ENCODE assay signal across 13 mouse cellular contexts in genomic region chr3:109600699-109601451, GRCm38 (mm10).
"Had no signal": no experiment of that assay in that cellular context is flagged by ENCODE, and none has a peak within 500 bp of the region (broad histone marks: within the 10 kb centered on the region; RNA-seq: fewer than 3 reads in every experiment).

No protein-coding gene starts in this region.

- DNase-seq: liver, postnatal 0 days; lung, embryonic 14.5 days; lung, postnatal 10 days; lung, postnatal 4 days; right cerebral cortex, postnatal 14 days; thymus, adult 18-20 months; thymus, postnatal 14 days; thymus, postnatal 36 days had no signal

- H3K9me3 ChIP-seq: liver, embryonic 15.5 days; midbrain, embryonic 10.5 days; midbrain, embryonic 12.5 days; midbrain, embryonic 15.5 days; neural tube, embryonic 12.5 days had no signal

- H3K4me3 ChIP-seq: liver, embryonic 15.5 days; midbrain, embryonic 10.5 days; midbrain, embryonic 12.5 days; midbrain, embryonic 15.5 days; neural tube, embryonic 12.5 days had no signal

- H3K4me2 ChIP-seq: liver, embryonic 15.5 days; lung, embryonic 14.5 days; midbrain, embryonic 12.5 days; midbrain, embryonic 15.5 days; neural tube, embryonic 12.5 days had no signal

- ATAC-seq: liver, postnatal 0 days; midbrain, embryonic 15.5 days had no signal

- H3K27ac ChIP-seq: liver, embryonic 15.5 days; midbrain, embryonic 10.5 days; midbrain, embryonic 12.5 days; midbrain, embryonic 15.5 days; neural tube, embryonic 12.5 days had no signal

- H3K9ac ChIP-seq: liver, embryonic 15.5 days; liver, postnatal 0 days; lung, embryonic 14.5 days; midbrain, embryonic 12.5 days; midbrain, embryonic 15.5 days; neural tube, embryonic 12.5 days had no signal

- H3K4me1 ChIP-seq: liver, embryonic 15.5 days; midbrain, embryonic 10.5 days; midbrain, embryonic 12.5 days; midbrain, embryonic 15.5 days; neural tube, embryonic 12.5 days had no signal

- H3K27me3 ChIP-seq: liver, embryonic 15.5 days; midbrain, embryonic 12.5 days; midbrain, embryonic 15.5 days; neural tube, embryonic 12.5 days had no signal

- H3K36me3 ChIP-seq: liver, embryonic 15.5 days; midbrain, embryonic 10.5 days; midbrain, embryonic 12.5 days; midbrain, embryonic 15.5 days; neural tube, embryonic 12.5 days had no signal
